In the genomic region with DNA sequence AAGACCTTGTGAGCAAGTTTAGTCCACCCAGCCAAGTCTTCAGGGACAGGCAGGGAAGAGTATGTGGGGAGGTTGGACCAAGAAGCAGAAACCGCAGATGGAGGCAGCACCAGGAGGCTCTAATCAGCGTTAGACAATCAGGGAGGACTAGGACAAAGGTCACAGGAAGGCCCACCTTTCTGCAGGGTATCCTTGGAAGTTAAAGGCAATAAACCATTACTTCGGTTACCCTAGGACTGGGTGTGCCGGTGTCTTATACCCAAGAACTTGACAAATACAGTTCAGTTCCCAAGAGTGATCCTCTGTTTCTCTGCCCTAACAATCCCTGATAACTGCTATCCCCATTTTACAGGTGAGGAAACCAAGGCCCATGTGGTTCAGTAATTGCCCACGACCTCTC, we compare ENCODE assay signal across 22 mouse cellular contexts. TPM values are rescaled to one million over a fixed set of nuclear protein-coding genes. Genes with fewer than 3 reads are reported as not detected.
DNase-seq lines count a peak whose midpoint lies in the region; ATAC-seq lines count a peak whose summit lies in the region.
"Had no signal": no experiment of that assay in that cellular context is flagged by ENCODE, and none has a peak within 500 bp of the region (broad histone marks: within the 10 kb centered on the region; RNA-seq: fewer than 3 reads in every experiment).

No protein-coding gene starts in this region.

- peaks cover 13% of the 10 kb centered on the region; the same call in 1 of the 2 replicates for H3K36me3 ChIP-seq in hindbrain, embryonic 10.5 days
- H3K36me3 ChIP-seq in hindbrain, embryonic 16.5 days (ENCODE audit: control insufficient read depth, insufficient read depth, low read length) = peaks cover 4% of the 10 kb centered on the region; the same call in 1 of the 2 replicates
- H3K36me3 ChIP-seq in midbrain, embryonic 10.5 days = peaks cover 15% of the 10 kb centered on the region
- peaks cover 11% of the 10 kb centered on the region for H3K36me3 ChIP-seq in midbrain, embryonic 16.5 days (ENCODE audit: control insufficient read depth, insufficient read depth, low read length)
- H3K36me3 ChIP-seq: embryonic facial prominence, embryonic 13.5 days; embryonic facial prominence, embryonic 15.5 days had no signal

- no peak overlapping the region for H3K9ac ChIP-seq in hindbrain, embryonic 16.5 days (ENCODE audit: low read depth, low read length)
- H3K9ac ChIP-seq in midbrain, embryonic 16.5 days (ENCODE audit: low read depth, low read length) = no peak overlapping the region
- H3K9ac ChIP-seq: embryonic facial prominence, embryonic 13.5 days; embryonic facial prominence, embryonic 15.5 days had no signal

- peaks cover 13% of the 10 kb centered on the region; the same call in 1 of the 2 replicates for H3K27me3 ChIP-seq in hindbrain, embryonic 10.5 days (ENCODE audit: insufficient read depth, poor library complexity, severe bottlenecking)
- H3K27me3 ChIP-seq in hindbrain, embryonic 16.5 days (replicated peaks; ENCODE audit: control insufficient read depth, insufficient read depth, low read length) = no peaks in the 10 kb centered on the region
- H3K27me3 ChIP-seq in midbrain, embryonic 10.5 days (ENCODE audit: low read depth, poor library complexity, severe bottlenecking) = peaks cover 12% of the 10 kb centered on the region
- H3K27me3 ChIP-seq in midbrain, embryonic 16.5 days (ENCODE audit: control insufficient read depth, insufficient read depth, low read depth, low read length) = no peaks in the 10 kb centered on the region

- 89% methylated on average over 5 of the region's 5 CpGs for WGBS in hindbrain, embryonic 10.5 days
- WGBS in hindbrain, embryonic 16.5 days = 88% methylated on average over 5 of the region's 5 CpGs
- WGBS in midbrain, embryonic 10.5 days = 88% methylated on average over 5 of the region's 5 CpGs
- 91% methylated on average over 5 of the region's 5 CpGs for WGBS in midbrain, embryonic 16.5 days

- no peak overlapping the region for H3K4me3 ChIP-seq in hindbrain, embryonic 10.5 days
- no peak overlapping the region for H3K4me3 ChIP-seq in hindbrain, embryonic 16.5 days (ENCODE audit: low read length)
- H3K4me3 ChIP-seq in midbrain, embryonic 10.5 days = no peak overlapping the region
- H3K4me3 ChIP-seq in midbrain, embryonic 16.5 days (ENCODE audit: low read depth, low read length) = no peak overlapping the region
- H3K4me3 ChIP-seq: embryonic facial prominence, embryonic 13.5 days; embryonic facial prominence, embryonic 15.5 days; erythroblast, embryonic 14.5 days had no signal

- ATAC-seq in hindbrain, embryonic 16.5 days = no peak
- no peak for ATAC-seq in midbrain, embryonic 16.5 days
- ATAC-seq: forebrain, embryonic 14.5 days; forebrain, embryonic 16.5 days had no signal

- no peak for DNase-seq in hindbrain, embryonic 10.5 days (ENCODE audit: low spot score)
- DNase-seq in midbrain, embryonic 10.5 days (ENCODE audit: low spot score) = no peak
- DNase-seq in left cerebral cortex, postnatal 14 days (ENCODE audit: low spot score in 2 of 2) = no peak
- DNase-seq: adrenal gland, adult 2 months; adrenal gland, postnatal 10 days; adrenal gland, postnatal 25 days; cerebellum, adult 11 months; cerebellum, adult 18-20 months; cerebellum, adult 8-10 months; cerebellum, adult 9-11 months; cerebellum, postnatal 14 days; cerebellum, postnatal 36 days; embryo, embryonic 11 days had no signal

- no peak overlapping the region for H3K4me2 ChIP-seq in hindbrain, embryonic 16.5 days (ENCODE audit: low read length)
- no peak overlapping the region for H3K4me2 ChIP-seq in midbrain, embryonic 16.5 days (ENCODE audit: low read length)
- H3K4me2 ChIP-seq: embryonic facial prominence, embryonic 13.5 days; embryonic facial prominence, embryonic 15.5 days had no signal

- H3K9me3 ChIP-seq in hindbrain, embryonic 10.5 days = 0 out of 2 replicates have a peak, but pooled peaks cover 3% of the 10 kb centered on the region
- H3K9me3 ChIP-seq in hindbrain, embryonic 16.5 days (ENCODE audit: control insufficient read depth, low read length) = no peaks in the 10 kb centered on the region
- H3K9me3 ChIP-seq in midbrain, embryonic 10.5 days (replicated peaks) = no peaks in the 10 kb centered on the region
- no peaks in the 10 kb centered on the region for H3K9me3 ChIP-seq in midbrain, embryonic 16.5 days (replicated peaks; ENCODE audit: control insufficient read depth, low read length, poor library complexity, severe bottlenecking)
- H3K9me3 ChIP-seq: embryonic facial prominence, embryonic 13.5 days; embryonic facial prominence, embryonic 15.5 days had no signal

- H3K4me1 ChIP-seq in hindbrain, embryonic 10.5 days (replicated peaks) = peaks cover 53% of the 10 kb centered on the region
- peaks cover 6% of the 10 kb centered on the region for H3K4me1 ChIP-seq in hindbrain, embryonic 16.5 days (ENCODE audit: control insufficient read depth, insufficient read depth, low read depth, low read length)
- H3K4me1 ChIP-seq in midbrain, embryonic 10.5 days = peaks cover 36% of the 10 kb centered on the region
- peaks cover 7% of the 10 kb centered on the region for H3K4me1 ChIP-seq in midbrain, embryonic 16.5 days (ENCODE audit: control insufficient read depth, insufficient read depth, low read length)

- intact Hi-C loops in left cerebral cortex, postnatal 14 days (cut with DNase I) = loop anchor here (5.0 kb wide), 1 partner anchor 122 kb away; no protein-coding TSS in a partner anchor

- H3K27ac ChIP-seq in hindbrain, embryonic 10.5 days = peak overlapping the region; percentile 67
- no peak overlapping the region for H3K27ac ChIP-seq in hindbrain, embryonic 16.5 days (ENCODE audit: low read depth, low read length)
- H3K27ac ChIP-seq in midbrain, embryonic 10.5 days (replicated peaks) = peak overlapping the region; percentile 61; the same call in 1 of the 2 replicates
- no peak overlapping the region for H3K27ac ChIP-seq in midbrain, embryonic 16.5 days (ENCODE audit: low read length)
- H3K27ac ChIP-seq: embryonic facial prominence, embryonic 13.5 days; embryonic facial prominence, embryonic 15.5 days had no signal

RNA-seq across cellular contexts. Expression of gene Serpinh1, which starts 23.0 kb away (rescaled TPM):
- 861 and 996 TPM in 2 replicates for polyA plus RNA-seq in hindbrain, embryonic 10.5 days (2016; fragmentation: Nextera tagmentation; extraction: Ambion mirVana)
- polyA plus RNA-seq in hindbrain, embryonic 16.5 days (2015; fragmentation: Nextera tagmentation; extraction: Ambion mirVana) = 261 and 355 TPM in 2 replicates
- 789 and 882 TPM in 2 replicates for polyA plus RNA-seq in midbrain, embryonic 10.5 days (2016; fragmentation: Nextera tagmentation; extraction: Ambion mirVana)
- 185 and 203 TPM in 2 replicates for polyA plus RNA-seq in midbrain, embryonic 16.5 days (2015; fragmentation: Nextera tagmentation; extraction: Ambion mirVana)
- 10 to 100 TPM; 49.7 to 52.2 TPM for total RNA-seq in left cerebral cortex, postnatal 14 days (2021)
- total RNA-seq: MEL had no signal

RNA-seq across cellular contexts. Expression of gene Gdpd5, which starts 51.2 kb away (rescaled TPM):
- polyA plus RNA-seq in hindbrain, embryonic 10.5 days (2016; fragmentation: Nextera tagmentation; extraction: Ambion mirVana) = 33.8 and 43.8 TPM in 2 replicates
- polyA plus RNA-seq in hindbrain, embryonic 16.5 days (2015; fragmentation: Nextera tagmentation; extraction: Ambion mirVana) = 36.9 and 43.8 TPM in 2 replicates
- 23.5 and 28.2 TPM in 2 replicates for polyA plus RNA-seq in midbrain, embryonic 10.5 days (2016; fragmentation: Nextera tagmentation; extraction: Ambion mirVana)
- 45.0 and 55.6 TPM in 2 replicates for polyA plus RNA-seq in midbrain, embryonic 16.5 days (2015; fragmentation: Nextera tagmentation; extraction: Ambion mirVana)
- total RNA-seq in left cerebral cortex, postnatal 14 days (2021) = 10 to 100 TPM; 40.7 to 47.5 TPM
- total RNA-seq: common myeloid progenitor, adult 5-6 weeks had no signal

Comparison
In these comparisons a context has a peak if more than half of its experiments do, and no peak if none do; other contexts are left out.
1. H3K27ac ChIP-seq: peak in hindbrain, embryonic 10.5 days (single experiment) and midbrain, embryonic 10.5 days (single experiment); none in hindbrain, embryonic 16.5 days (single experiment) and midbrain, embryonic 16.5 days (single experiment).